ENCODE assay signal across 8 mouse cellular contexts in the genomic region with DNA sequence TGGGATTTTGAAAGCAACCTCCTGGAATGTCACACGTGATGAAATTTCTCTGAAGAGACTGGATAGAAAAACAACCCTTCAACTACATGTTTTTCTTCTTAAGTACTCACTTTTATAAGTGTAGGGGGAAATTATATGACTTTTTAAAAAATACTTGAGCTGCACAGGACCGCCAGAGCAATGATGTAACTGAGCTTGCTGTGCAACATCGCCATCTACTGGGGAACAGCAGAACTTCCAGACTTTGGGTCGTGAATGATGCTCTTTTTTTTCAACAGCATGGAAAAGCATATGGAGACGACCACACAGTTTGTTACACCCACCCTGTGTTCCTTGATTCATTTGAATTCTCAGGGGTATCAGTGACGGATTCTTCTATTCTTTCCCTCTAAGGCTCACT. TPM values are rescaled to one million over a fixed set of nuclear protein-coding genes. Genes with fewer than 3 reads are reported as not detected.
DNase-seq lines count a peak whose midpoint lies in the region; ATAC-seq and TF ChIP-seq lines count a peak whose summit lies in the region.

No protein-coding gene starts in this region.

- H3K4me2 ChIP-seq in lung, postnatal 0 days (replicated peaks; ENCODE audit: low read depth, low read length) = no peak overlapping the region

- WGBS in lung, postnatal 0 days = 5% methylated on average over 6 of the region's 6 CpGs

- H3K9me3 ChIP-seq in lung, postnatal 0 days (ENCODE audit: low read length) = no peaks in the 10 kb centered on the region

- H3K36me3 ChIP-seq in lung, postnatal 0 days (ENCODE audit: insufficient read depth, low read length) = no peaks in the 10 kb centered on the region

- TF ChIP-seq EP300 in lung, postnatal 0 days (IDR thresholded peaks at IDR 0.05) = no peak

- H3K4me1 ChIP-seq in lung, postnatal 0 days (ENCODE audit: insufficient read depth, low read depth, low read length) = no peaks in the 10 kb centered on the region

- no peaks in the 10 kb centered on the region for H3K27me3 ChIP-seq in lung, postnatal 0 days (replicated peaks; ENCODE audit: insufficient read depth, low read length)

- H3K27ac ChIP-seq in lung, postnatal 0 days (ENCODE audit: low read length) = no peak overlapping the region

- peak; percentile 28 to 54 for DNase-seq in CD8-positive naive resting alpha-beta T cell, adult 2 months (ENCODE audit: low read depth in 2 of 2, low spot score in 2 of 2)
- peak; percentile 45 for DNase-seq in MN1 (ENCODE audit: low spot score)
- peak; percentile 77 to 81 for DNase-seq in cerebellum, postnatal 14 days
- peak; percentile 35 to 66 for DNase-seq in frontal cortex, postnatal 14 days (ENCODE audit: low spot score in 2 of 2)
- DNase-seq in layer of hippocampus, adult 11-12 months (ENCODE audit: low spot score) = peak; percentile 67
- peak; percentile 67 for DNase-seq in lung, postnatal 0 days (ENCODE audit: low spot score)
- peak; percentile 28 for DNase-seq in ovary, postnatal 36 days (ENCODE audit: low spot score)

- H3K9ac ChIP-seq in lung, postnatal 0 days (replicated peaks; ENCODE audit: low read depth) = no peak overlapping the region

- H3K4me3 ChIP-seq in lung, postnatal 0 days (ENCODE audit: low read depth, low read length) = no peak overlapping the region

- TF ChIP-seq CTCF in lung, postnatal 0 days (IDR thresholded peaks at IDR 0.05) = peak; percentile 87

- 0 out of 2 replicates have a peak, but pooled peaks have one; percentile 22 for ATAC-seq in lung, postnatal 0 days
- ATAC-seq in erythroid progenitor cell, adult 5-6 weeks (replicated peaks; ENCODE audit: low FRiP score, poor library complexity, severe bottlenecking) = no peak; the same call in 1 of the 2 replicates

RNA-seq across cellular contexts. Expression of a gene that starts 8.9 kb away (rescaled TPM):
- 0.05 TPM in 1 of 2 replicates, not detected in the other for polyA plus RNA-seq in lung, postnatal 0 days (2015; fragmentation: Nextera tagmentation; extraction: Ambion mirVana)
- not detected in 2 replicates for total RNA-seq in erythroid progenitor cell, adult 5-6 weeks (2015; ENCODE audit: low replicate concordance)
- not detected in 2 replicates for total RNA-seq in erythroid progenitor cell, adult 5-6 weeks (2017; ENCODE audit: low replicate concordance)

RNA-seq across cellular contexts. Expression of a gene that starts 39.8 kb away (rescaled TPM):
- 8.9 and 9.5 TPM in 2 replicates for polyA plus RNA-seq in lung, postnatal 0 days (2015; fragmentation: Nextera tagmentation; extraction: Ambion mirVana)
- 29.2 and 35.2 TPM in 2 replicates for total RNA-seq in erythroid progenitor cell, adult 5-6 weeks (2015; ENCODE audit: low replicate concordance)
- total RNA-seq in erythroid progenitor cell, adult 5-6 weeks (2017; ENCODE audit: low replicate concordance) = 17.1 and 17.2 TPM in 2 replicates

RNA-seq across cellular contexts. Expression of a gene that starts 47.4 kb away (rescaled TPM):
- polyA plus RNA-seq in lung, postnatal 0 days (2015; fragmentation: Nextera tagmentation; extraction: Ambion mirVana) = not detected in 2 replicates
- 5.8 and 8.8 TPM in 2 replicates for total RNA-seq in erythroid progenitor cell, adult 5-6 weeks (2015; ENCODE audit: low replicate concordance)
- total RNA-seq in erythroid progenitor cell, adult 5-6 weeks (2017; ENCODE audit: low replicate concordance) = not detected in 2 replicates

RNA-seq across cellular contexts. Expression of a gene that starts 56.8 kb away (rescaled TPM):
- polyA plus RNA-seq in lung, postnatal 0 days (2015; fragmentation: Nextera tagmentation; extraction: Ambion mirVana) = 54.3 and 55.4 TPM in 2 replicates
- not detected in 2 replicates for total RNA-seq in erythroid progenitor cell, adult 5-6 weeks (2015; ENCODE audit: low replicate concordance)
- total RNA-seq in erythroid progenitor cell, adult 5-6 weeks (2017; ENCODE audit: low replicate concordance) = not detected in 2 replicates

Comparison
In these comparisons a context has a peak if more than half of its experiments do, and no peak if none do; other contexts are left out.
1. DNase-seq: peak in every context shown above with its lines; median percentile 79 in cerebellum, postnatal 14 days; 67 in layer of hippocampus, adult 11-12 months; 67 in lung, postnatal 0 days; 50 in frontal cortex, postnatal 14 days; 45 in MN1; 41 in CD8-positive naive resting alpha-beta T cell, adult 2 months; 28 in ovary, postnatal 36 days.